Mouse (Mus musculus) MEL (cell line): ENCODE data around the gene Olfr731. TPM values are rescaled to one million over a fixed set of nuclear protein-coding genes. Genes with fewer than 3 reads are reported as not detected.

Experiments used
- DNase-seq: peaks from one replicate; pipeline ENCODE4 v3.0.0; 2011; ENCODE audit warnings: low read depth, low spot score
- H3K27ac ChIP-seq: 2 replicates; pipeline ENCODE4 v1.5.1; 2012; ENCODE audit warnings: low read depth, mild to moderate bottlenecking, control low read depth, low read length, moderate library complexity; ENCODE audit not compliant: control insufficient read depth
- H3K27me3 ChIP-seq, 2 experiments: fragments of 150-350 bp in 1 of 2; sonication (generic) in 1 of 2; 2 replicates each; pipeline ENCODE4 v1.6.1; 2012; ENCODE audit warnings: low read length in 2 of 2, mild to moderate bottlenecking in 2 of 2, improper control_type of control experiment in 1 of 2, moderate library complexity in 1 of 2; ENCODE audit not compliant: insufficient read depth in 2 of 2, control insufficient read depth in 1 of 2
- H3K36me3 ChIP-seq, 2 experiments: 2 replicates each; pipeline ENCODE4 v1.6.1; 2012 to 2014; ENCODE audit warnings: low read length in 2 of 2, improper control_type of control experiment in 1 of 2, inconsistent platforms in 1 of 2, mild to moderate bottlenecking in 1 of 2; ENCODE audit not compliant: insufficient read depth in 2 of 2, control insufficient read depth in 1 of 2
- H3K4me1 ChIP-seq, 2 experiments: fragments of 150-350 bp in 1 of 2; sonication (generic) in 1 of 2; 2 replicates each; pipeline ENCODE4 v1.6.1; 2012; ENCODE audit warnings: low read length in 2 of 2, improper control_type of control experiment in 1 of 2, mild to moderate bottlenecking in 1 of 2; ENCODE audit not compliant: insufficient read depth in 2 of 2, control insufficient read depth in 1 of 2
- H3K4me3 ChIP-seq, 2 experiments: fragments of 150-350 bp in 1 of 2; sonication (generic) in 1 of 2; 2 replicates each; pipeline ENCODE4 v1.5.1; 2012; ENCODE audit warnings: low read depth in 2 of 2, low read length in 2 of 2, mild to moderate bottlenecking in 2 of 2, moderate library complexity in 2 of 2, control low read depth in 1 of 2, improper control_type of control experiment in 1 of 2; ENCODE audit not compliant: control insufficient read depth in 1 of 2, insufficient read depth in 1 of 2
- H3K79me2 ChIP-seq: 2 replicates; pipeline ENCODE4 v1.6.1; 2012; ENCODE audit warnings: mild to moderate bottlenecking, low read length, moderate library complexity; ENCODE audit not compliant: control insufficient read depth, poor library complexity, insufficient read depth
- H3K9ac ChIP-seq: 2 replicates; pipeline ENCODE4 v1.6.1; 2012; ENCODE audit warnings: low read depth, mild to moderate bottlenecking, control low read depth, low read length, moderate library complexity; ENCODE audit not compliant: control insufficient read depth, poor library complexity, severe bottlenecking
- H3K9me3 ChIP-seq: fragments of 150-350 bp; sonication (generic); replicated peaks from 2 replicates; pipeline ENCODE4 v1.6.1; 2012; ENCODE audit warnings: mild to moderate bottlenecking, low read length, improper control_type of control experiment, moderate library complexity; ENCODE audit not compliant: insufficient read depth
- BHLHE40 ChIP-seq: IDR thresholded peaks from 2 replicates; pipeline ENCODE4 v1.6.1; 2012; ENCODE audit warnings: low read depth, mild to moderate bottlenecking, inconsistent platforms, low read length, improper control_type of control experiment, borderline replicate concordance
- CTCF ChIP-seq, 3 experiments: IDR thresholded peaks in 2 of 3; conservative IDR thresholded peaks in 1 of 3; 2 replicates each; pipeline ENCODE4 v1.5.1; 2011 to 2012; ENCODE audit warnings: low read length in 3 of 3, low read depth in 2 of 3, mild to moderate bottlenecking in 2 of 3, improper control_type of control experiment in 1 of 3, inconsistent platforms in 1 of 3, mixed read lengths in 1 of 3, moderate library complexity in 1 of 3; ENCODE audit not compliant: control insufficient read depth in 1 of 3, insufficient read depth in 1 of 3, poor library complexity in 1 of 3, severe bottlenecking in 1 of 3
- E2F4 ChIP-seq: IDR thresholded peaks from 2 replicates; pipeline ENCODE4 v1.6.1; 2011; ENCODE audit warnings: low read depth, low read length, improper control_type of control experiment, borderline replicate concordance
- EP300 ChIP-seq, 2 experiments: IDR thresholded peaks; 2 replicates each; pipeline ENCODE4 v1.6.1; 2011; ENCODE audit warnings: improper control_type of control experiment in 2 of 2, low read length in 2 of 2, low read depth in 1 of 2, mild to moderate bottlenecking in 1 of 2
- ETS1 ChIP-seq: IDR thresholded peaks from 2 replicates; pipeline ENCODE4 v1.6.1; 2012; ENCODE audit warnings: low read depth, mild to moderate bottlenecking, inconsistent platforms, low read length, improper control_type of control experiment, moderate library complexity
- GABPA ChIP-seq: IDR thresholded peaks from 2 replicates; pipeline ENCODE4 v1.6.1; 2012; ENCODE audit warnings: low read depth, mild to moderate bottlenecking, inconsistent platforms, low read length, improper control_type of control experiment, moderate library complexity
- HCFC1 ChIP-seq: IDR thresholded peaks from 2 replicates; pipeline ENCODE4 v1.6.1; 2012; ENCODE audit warnings: low read depth, mild to moderate bottlenecking, inconsistent platforms, low read length, improper control_type of control experiment, moderate library complexity
- KAT2A ChIP-seq: conservative IDR thresholded peaks from 2 replicates; pipeline ENCODE4 v1.6.1; 2012; ENCODE audit warnings: low read depth, low read length, improper control_type of control experiment, inconsistent platforms
- MAZ ChIP-seq: IDR thresholded peaks from 2 replicates; pipeline ENCODE4 v1.6.1; 2012; ENCODE audit warnings: low read depth, mild to moderate bottlenecking, inconsistent platforms, low read length, improper control_type of control experiment
- MYC ChIP-seq: IDR thresholded peaks from 2 replicates; pipeline ENCODE4 v1.6.1; 2011; ENCODE audit warnings: low read depth, mild to moderate bottlenecking, low read length, improper control_type of control experiment, moderate library complexity
- NRF1 ChIP-seq: IDR thresholded peaks from 2 replicates; pipeline ENCODE4 v1.6.1; 2014; ENCODE audit warnings: low read depth, mild to moderate bottlenecking, inconsistent platforms, low read length, improper control_type of control experiment, moderate library complexity; ENCODE audit not compliant: poor library complexity, insufficient read depth, severe bottlenecking
- POLR2A ChIP-seq, 2 experiments: IDR thresholded peaks; 2 replicates each; pipeline ENCODE4 v1.6.1; 2011 to 2012; ENCODE audit warnings: low read length in 2 of 2, mild to moderate bottlenecking in 2 of 2, control low read depth in 1 of 2, improper control_type of control experiment in 1 of 2, low read depth in 1 of 2, moderate library complexity in 1 of 2; ENCODE audit not compliant: control insufficient read depth in 1 of 2, insufficient read depth in 1 of 2, poor library complexity in 1 of 2
- POLR2AphosphoS2 ChIP-seq: IDR thresholded peaks from 2 replicates; pipeline ENCODE4 v1.6.1; 2011; ENCODE audit warnings: low read length, improper control_type of control experiment
- SMC3 ChIP-seq: IDR thresholded peaks from 2 replicates; pipeline ENCODE4 v1.6.1; 2011; ENCODE audit warnings: low read depth, low read length, improper control_type of control experiment
- USF2 ChIP-seq, 2 experiments: IDR thresholded peaks; 2 replicates each; pipeline ENCODE4 v1.6.1; 2011 to 2012; ENCODE audit warnings: improper control_type of control experiment in 2 of 2, low read length in 2 of 2, borderline replicate concordance in 1 of 2, inconsistent platforms in 1 of 2, low read depth in 1 of 2, mild to moderate bottlenecking in 1 of 2; ENCODE audit not compliant: insufficient read depth in 1 of 2
- ZMIZ1 ChIP-seq: IDR thresholded peaks from 2 replicates; pipeline ENCODE4 v1.6.1; 2012; ENCODE audit warnings: low read depth, mild to moderate bottlenecking, inconsistent platforms, low read length, improper control_type of control experiment, moderate library complexity
- ZNF384 ChIP-seq: IDR thresholded peaks from 2 replicates; pipeline ENCODE4 v1.6.1; 2012; ENCODE audit warnings: low read depth, mild to moderate bottlenecking, inconsistent platforms, low read length, improper control_type of control experiment
- polyA plus RNA-seq, 2 experiments: library from polyadenylated mRNA; stranded (reverse) in 1 of 2; unstranded in 1 of 2; fragments of >175 nt in 1 of 2; fragments of >200 nt in 1 of 2; gene quantifications; 2 replicates each; pipeline versions ENCODE4 v1.2.1 to v1.2.4; 2012; ENCODE audit warnings: low replicate concordance in 2 of 2, low read depth in 1 of 2; ENCODE audit not compliant: insufficient read length in 2 of 2, insufficient read depth in 1 of 2, missing spikeins in 1 of 2
- total RNA-seq: library from RNA; depleted of rRNA; stranded (reverse); fragments of 300-350 nt; gene quantifications from 2 replicates; pipeline ENCODE4 v1.2.3, GENCODE M21; 2012; rRNA removed

Gene Olfr731
- total RNA-seq (not detected in 2 replicates), polyA plus RNA-seq (not detected)

DNA sequence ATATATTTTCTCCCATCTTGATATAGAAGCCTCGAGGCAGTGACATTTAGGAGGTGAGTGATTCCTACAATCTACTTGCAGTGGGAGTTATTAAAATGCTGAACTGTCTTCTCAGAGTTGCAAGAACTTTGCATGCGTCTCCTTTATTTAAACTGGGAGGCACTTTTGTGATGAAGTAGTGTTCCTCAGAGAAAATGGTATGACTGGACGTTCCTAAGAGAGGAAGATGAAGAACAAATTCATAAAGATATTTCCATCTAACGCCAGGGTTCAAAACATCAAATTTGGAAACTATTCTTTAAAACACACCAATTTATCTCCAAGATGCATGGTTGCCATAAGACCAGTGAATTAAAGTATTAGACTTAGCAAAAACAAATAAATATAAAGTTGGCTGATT, at the start of gene Olfr731:
TSS of gene Olfr731 (minus strand) at position 101 of the 400 bp plus-strand sequence.
- Histone ChIP-seq H3K79me2 (no peaks in the 10 kb centered on the region), H3K4me3 (no peak within 1 kb of the TSS), H3K9ac (no peak within 1 kb of the TSS), H3K9me3 (no peaks in the 10 kb centered on the region), H3K36me3 (no peaks in the 10 kb centered on the region), H3K4me1 (no peaks in the 10 kb centered on the region), H3K27me3 (no peaks in the 10 kb centered on the region), H3K27ac (no peak within 1 kb of the TSS)
- TF ChIP-seq ZMIZ1, result no peak
- no peak for TF ChIP-seq POLR2A (IDR thresholded peaks at IDR 0.05; ENCODE audit: control insufficient read depth in 1 of 2, insufficient read depth in 1 of 2, low read depth in 1 of 2, low read length in 2 of 2, poor library complexity in 1 of 2)
- no peak for TF ChIP-seq SMC3
- no peak for TF ChIP-seq EP300 (IDR thresholded peaks at IDR 0.05; ENCODE audit: low read depth in 1 of 2, low read length in 2 of 2)
- DNase-seq, result no peak

DNA sequence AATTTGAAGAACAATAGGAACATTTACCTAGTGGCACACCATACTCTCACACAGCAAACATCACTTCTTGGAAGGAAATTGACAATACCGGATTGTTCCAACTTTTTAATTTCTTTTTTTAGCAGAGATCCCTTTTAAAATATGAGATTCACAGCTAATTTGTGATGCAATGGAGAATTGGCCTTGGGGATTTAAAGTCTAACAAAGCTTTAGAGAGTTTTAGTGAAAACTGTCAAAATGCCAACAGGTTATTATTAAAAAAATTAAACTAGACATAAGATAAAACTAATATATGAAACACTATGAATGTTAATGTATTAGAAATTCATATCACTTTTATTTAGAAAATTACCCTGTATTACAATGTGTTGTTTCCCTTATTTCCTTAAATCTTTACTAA, 42.4 kb upstream of the Olfr731 start, which contains the start of gene Olfr732:
TSS of gene Olfr732 (minus strand) at position 101 of the 400 bp plus-strand sequence.
- DNase-seq, result no peak
- no peak within 1 kb of the TSS for H3K27ac ChIP-seq
- H3K4me1 ChIP-seq, result no peaks in the 10 kb centered on the region
- H3K36me3 ChIP-seq, result no peaks in the 10 kb centered on the region
- H3K9me3 ChIP-seq, result no peaks in the 10 kb centered on the region
- H3K27me3 ChIP-seq, result no peaks in the 10 kb centered on the region
- H3K9ac ChIP-seq, result no peak within 1 kb of the TSS
- H3K4me3 ChIP-seq, result no peak within 1 kb of the TSS
- H3K79me2 ChIP-seq, result no peaks in the 10 kb centered on the region
- TF ChIP-seq HCFC1 (no peak), ETS1 (no peak), BHLHE40 (no peak), E2F4 (no peak), GABPA (no peak), MYC (no peak), USF2 (IDR thresholded peaks at IDR 0.05; ENCODE audit: borderline replicate concordance in 1 of 2, insufficient read depth in 1 of 2, low read depth in 1 of 2, low read length in 2 of 2) (no peak), MAZ (no peak), NRF1 (no peak), POLR2AphosphoS2 (no peak), KAT2A (no peak), ZNF384 (no peak), POLR2A (IDR thresholded peaks at IDR 0.05; ENCODE audit: control insufficient read depth in 1 of 2, insufficient read depth in 1 of 2, low read depth in 1 of 2, low read length in 2 of 2, poor library complexity in 1 of 2) (no peak), ZMIZ1 (no peak), CTCF (IDR thresholded peaks at IDR 0.05 in 2 of 3, conservative IDR thresholded peaks at IDR 0.05 in 1 of 3; ENCODE audit: control insufficient read depth in 1 of 3, insufficient read depth in 1 of 3, low read depth in 2 of 3, low read length in 3 of 3, poor library complexity in 1 of 3, severe bottlenecking in 1 of 3) (no peak)
- TF ChIP-seq, all 39 proteins: peak for 0
